In genomic region chr3:135785065-135785464, GRCm38 (mm10) we compare ENCODE assay signal across 21 mouse cellular contexts. TPM values are rescaled to one million over a fixed set of nuclear protein-coding genes. Genes with fewer than 3 reads are reported as not detected.
A peak's percentile ranks its signal among the peaks of the same experiment; 100 is the strongest.
DNase-seq lines count a peak whose midpoint lies in the region; TF ChIP-seq lines count a peak whose summit lies in the region.
"Had no signal": no experiment of that assay in that cellular context is flagged by ENCODE, and none has a peak within 500 bp of the region (broad histone marks: within the 10 kb centered on the region; RNA-seq: fewer than 3 reads in every experiment).

No protein-coding gene starts in this region.

- H3ac ChIP-seq in C2C12 (ENCODE audit: control insufficient read depth, insufficient read length, low read depth), result no peak overlapping the region

- H3K27ac ChIP-seq in CH12.LX (ENCODE audit: insufficient read depth, low read depth) (no peak overlapping the region), MEL (ENCODE audit: control insufficient read depth, low read depth, low read length) (no peak overlapping the region)

- H3K79me3 ChIP-seq in C2C12 (ENCODE audit: low read depth), result no peaks in the 10 kb centered on the region

- no peaks in the 10 kb centered on the region for H3K79me2 ChIP-seq in C2C12 (ENCODE audit: control insufficient read depth, insufficient read depth)
- no peaks in the 10 kb centered on the region for H3K79me2 ChIP-seq in CH12.LX (replicated peaks; ENCODE audit: control insufficient read depth, extremely low read depth, insufficient read depth, poor library complexity, severe bottlenecking)
- H3K79me2 ChIP-seq in MEL (ENCODE audit: control insufficient read depth, insufficient read depth, low read length, poor library complexity), result no peaks in the 10 kb centered on the region

- TF ChIP-seq RAD21 in CH12.LX (IDR thresholded peaks at IDR 0.05; ENCODE audit: low read depth, low read length), result peak; percentile 18
- TF ChIP-seq RAD21 in MEL (IDR thresholded peaks at IDR 0.05; ENCODE audit: low read depth, low read length), result no peak

- TF ChIP-seq POLR2A in CH12.LX (IDR thresholded peaks at IDR 0.05; ENCODE audit: low read depth, low read length), result no peak
- no peak for TF ChIP-seq POLR2A in MEL (IDR thresholded peaks at IDR 0.05; ENCODE audit: control insufficient read depth in 1 of 2, insufficient read depth in 1 of 2, low read depth in 1 of 2, low read length in 2 of 2, poor library complexity in 1 of 2)

- H3K36me3 ChIP-seq in C2C12 (ENCODE audit: control insufficient read depth, insufficient read depth), result no peaks in the 10 kb centered on the region
- no peaks in the 10 kb centered on the region for H3K36me3 ChIP-seq in CH12.LX (replicated peaks in 1 of 2; ENCODE audit: control insufficient read depth in 1 of 2, insufficient read depth in 1 of 2, low read length in 1 of 2)
- no peaks in the 10 kb centered on the region for H3K36me3 ChIP-seq in MEL (ENCODE audit: control insufficient read depth in 1 of 2, insufficient read depth in 2 of 2, low read length in 2 of 2)
- H3K36me3 ChIP-seq: G1E had no signal

- in situ Hi-C loops in CH12.LX (cut with MboI; ENCODE audit: low pct_ligation_motif_present, low pct_unique_long_range_greater_than_20kb, low sequenced_read_pairs), result no loop called here

- peaks cover 0 to 7% of the 10 kb centered on the region in 2 experiments; a peak in 1 of 4 replicates for H3K4me1 ChIP-seq in CH12.LX (ENCODE audit: control insufficient read depth in 1 of 2, insufficient read depth in 2 of 2)
- H3K4me1 ChIP-seq in MEL (ENCODE audit: control insufficient read depth in 1 of 2, insufficient read depth in 2 of 2, low read length in 2 of 2), result no peaks in the 10 kb centered on the region

- no peak for TF ChIP-seq CTCF in C2C12 (IDR thresholded peaks at IDR 0.05; ENCODE audit: control insufficient read depth, insufficient read depth, insufficient read length)
- peak in 1 of 2 experiments; percentile 33; a peak in 1 of 4 replicates for TF ChIP-seq CTCF in CH12.LX (conservative IDR thresholded peaks at IDR 0.05 in 1 of 2, IDR thresholded peaks at IDR 0.05 in 1 of 2; ENCODE audit: low read depth in 2 of 2, low read length in 2 of 2)
- TF ChIP-seq CTCF in MEL (IDR thresholded peaks at IDR 0.05 in 2 of 3, conservative IDR thresholded peaks at IDR 0.05 in 1 of 3; ENCODE audit: control insufficient read depth in 1 of 3, insufficient read depth in 1 of 3, low read depth in 2 of 3, low read length in 3 of 3, poor library complexity in 1 of 3, severe bottlenecking in 1 of 3), result no peak

- dilution Hi-C loops in CH12.LX (cut with MboI; ENCODE audit: extremely low pct_ligation_motif_present, extremely low pct_unique_long_range_greater_than_20kb, low sequenced_read_pairs), result no loop called here

- no peak overlapping the region for H3K4me2 ChIP-seq in CH12.LX (ENCODE audit: insufficient read depth, low read depth, poor library complexity, severe bottlenecking)

- DNase-seq in CH12.LX (ENCODE audit: extremely low read depth) (no peak), MEL (ENCODE audit: low read depth, low spot score) (no peak)
- DNase-seq in layer of hippocampus, adult 8-10 months (ENCODE audit: low spot score in 2 of 2), result no peak
- DNase-seq in layer of hippocampus, postnatal 10 days (ENCODE audit: low spot score in 2 of 2), result no peak
- DNase-seq in spleen, adult 12 weeks (ENCODE audit: low spot score), result no peak
- DNase-seq: adrenal gland, adult 2 months; adrenal gland, adult 8-10 months; adrenal gland, postnatal 10 days; adrenal gland, postnatal 14 days; adrenal gland, postnatal 25 days; adrenal gland, postnatal 36 days; B cell, adult 2 months; cerebellum, adult 11 months; cerebellum, adult 11-12 months; cerebellum, adult 18-20 months; cerebellum, adult 2 months; cerebellum, adult 8-10 months; cerebellum, adult 9-10 months had no signal

- H3K4me3 ChIP-seq in C2C12 (ENCODE audit: insufficient read depth, poor library complexity, severe bottlenecking), result no peak overlapping the region
- no peak overlapping the region for H3K4me3 ChIP-seq in CH12.LX (replicated peaks in 1 of 3; ENCODE audit: low read depth in 2 of 3, low read length in 2 of 3, poor library complexity in 1 of 3)
- H3K4me3 ChIP-seq in MEL (ENCODE audit: control insufficient read depth in 1 of 2, insufficient read depth in 1 of 2, low read depth in 2 of 2, low read length in 2 of 2), result no peak overlapping the region

- no peak overlapping the region for H3K9ac ChIP-seq in CH12.LX (ENCODE audit: insufficient read depth, low read depth)
- H3K9ac ChIP-seq in MEL (ENCODE audit: control insufficient read depth, low read depth, low read length, poor library complexity, severe bottlenecking), result no peak overlapping the region

- no peak for TF ChIP-seq EP300 in CH12.LX (IDR thresholded peaks at IDR 0.05; ENCODE audit: low read length)
- no peak for TF ChIP-seq EP300 in MEL (IDR thresholded peaks at IDR 0.05; ENCODE audit: low read depth in 1 of 2, low read length in 2 of 2)

- H3K9me3 ChIP-seq in CH12.LX (replicated peaks; ENCODE audit: low read length), result no peaks in the 10 kb centered on the region
- H3K9me3 ChIP-seq in MEL (replicated peaks; ENCODE audit: insufficient read depth, low read length), result no peaks in the 10 kb centered on the region
- H3K9me3 ChIP-seq: G1E had no signal

- H3K27me3 ChIP-seq in C2C12 (ENCODE audit: control insufficient read depth, insufficient read depth, insufficient read length), result peaks cover 18% of the 10 kb centered on the region
- H3K27me3 ChIP-seq in CH12.LX (replicated peaks), result no peaks in the 10 kb centered on the region
- no peaks in the 10 kb centered on the region; a peak in 1 of 4 replicates for H3K27me3 ChIP-seq in MEL (ENCODE audit: control insufficient read depth in 1 of 2, insufficient read depth in 2 of 2, low read length in 2 of 2)
- H3K27me3 ChIP-seq: Patski had no signal

TF ChIP-seq in C2C12, 6 proteins besides CTCF, POLR2A, EP300 and RAD21:
- no peak for TF ChIP-seq MYOG (IDR thresholded peaks at IDR 0.05; ENCODE audit: control insufficient read depth, extremely low read depth, insufficient read length)
- no peak for TF ChIP-seq FOSL1 (IDR thresholded peaks at IDR 0.05; ENCODE audit: insufficient read depth, low read length, poor library complexity, severe bottlenecking)
- no peak for TF ChIP-seq CEBPB (IDR thresholded peaks at IDR 0.05; ENCODE audit: low read depth)
- TF ChIP-seq MYOD1 (IDR thresholded peaks at IDR 0.05; ENCODE audit: control insufficient read depth, insufficient read length, low read depth), result no peak
- peak; percentile 12 for TF ChIP-seq USF1 (IDR thresholded peaks at IDR 0.05; ENCODE audit: low read depth)

TF ChIP-seq in CH12.LX, 34 proteins besides CTCF, POLR2A, EP300 and RAD21:
- TF ChIP-seq MAX (IDR thresholded peaks at IDR 0.05; ENCODE audit: low read length) (peak; percentile 88), BHLHE40 (IDR thresholded peaks at IDR 0.05; ENCODE audit: low read depth, low read length) (peak; percentile 28), MAFK (IDR thresholded peaks at IDR 0.05; ENCODE audit: insufficient replicate concordance, low read length) (no peak), USF2 (conservative IDR thresholded peaks at IDR 0.05; ENCODE audit: low read depth, low read length) (peak; percentile 75), MXI1 (IDR thresholded peaks at IDR 0.05; ENCODE audit: low read depth, low read length) (0 out of 2 replicates have a peak, but pooled peaks have one; percentile 29), MAZ (IDR thresholded peaks at IDR 0.05; ENCODE audit: low read depth, low read length) (no peak), PAX5 (IDR thresholded peaks at IDR 0.05; ENCODE audit: low read length) (no peak), ELF1 (IDR thresholded peaks at IDR 0.05; ENCODE audit: low read depth, low read length) (no peak), RCOR1 (conservative IDR thresholded peaks at IDR 0.05; ENCODE audit: low read depth, low read length) (no peak), ZMIZ1 (IDR thresholded peaks at IDR 0.05; ENCODE audit: low read depth, low read length) (no peak), MYC (IDR thresholded peaks at IDR 0.05; ENCODE audit: low read depth, low read length) (0 out of 2 replicates have a peak, but pooled peaks have one; percentile 62), USF1 (IDR thresholded peaks at IDR 0.05; ENCODE audit: low read depth, low read length) (peak; percentile 66), JUN (IDR thresholded peaks at IDR 0.05; ENCODE audit: insufficient read depth, low read depth, low read length) (no peak)
TF ChIP-seq in CH12.LX: peak in this region for 6.

TF ChIP-seq in MEL, 35 proteins besides CTCF, POLR2A, EP300 and RAD21:
- TF ChIP-seq USF1 (IDR thresholded peaks at IDR 0.05; ENCODE audit: low read depth, low read length) (peak; percentile 51; the same call in 1 of the 2 replicates), MAFK (IDR thresholded peaks at IDR 0.05; ENCODE audit: borderline replicate concordance, low read depth, low read length) (no peak)

RNA-seq across cellular contexts. Expression of gene Slc39a8, which starts 40.0 kb away (rescaled TPM):
- polyA plus RNA-seq in C2C12 (2012; fragmentation: generic; extraction: Trizol) (1.4 TPM), CH12.LX (2012; ENCODE audit: insufficient read length, low read depth) (0.59 and 1.2 TPM in 2 replicates), MEL (2012; ENCODE audit: insufficient read depth in 1 of 2, insufficient read length in 2 of 2, low read depth in 1 of 2, low replicate concordance in 2 of 2, missing spikeins in 1 of 2) (10 to 100 TPM in 1 of 2 experiments, not detected in 1; 21.5 TPM)
- total RNA-seq in CH12.LX (2012; rRNA removed) (0.30 and 0.50 TPM in 2 replicates), CH12.LX (2014; rRNA removed) (0.64 and 0.72 TPM in 2 replicates), MEL (2012; rRNA removed) (14.3 and 19.8 TPM in 2 replicates)
- total RNA-seq in layer of hippocampus, adult 8-10 months (2022), result 1 to 10 TPM; 3.2 to 3.8 (median 3.4) TPM
- total RNA-seq in layer of hippocampus, postnatal 10 days (2021), result 10 to 100 TPM; 10.1 to 10.2 TPM
- polyA plus RNA-seq: Patski had no signal
